Mouse (Mus musculus) layer of hippocampus, adult 2 months (tissue): ENCODE results near the gene Adap1. TPM values are rescaled to one million over a fixed set of nuclear protein-coding genes. Genes with fewer than 3 reads are reported as not detected.
A peak's percentile ranks its signal among the peaks of the same experiment; 100 is the strongest.

Experiments
- DNase-seq, 2 experiments: peaks; one replicate each; pipeline ENCODE4 v3.0.0; 2022; ENCODE audit warnings: low spot score in 2 of 2
- H3K27ac ChIP-seq: fragments of 200-600 bp; 2 replicates; pipeline ENCODE4 v1.8.1; 2022
- H3K4me3 ChIP-seq: fragments of 200-600 bp; 2 replicates; pipeline ENCODE4 v1.8.1; 2022; ENCODE audit warnings: mild to moderate bottlenecking
- CTCF ChIP-seq: fragments of 200-600 bp; conservative IDR thresholded peaks from 2 replicates; pipeline ENCODE4 v1.8.1; 2022; ENCODE audit warnings: antibody characterized with exemption, mild to moderate bottlenecking, moderate library complexity
- total RNA-seq, 2 experiments: library from RNA; stranded (reverse); gene quantifications; 2 replicates each; pipeline ENCODE4 v1.2.3; 2021

Gene Adap1
- total RNA-seq, 2 experiments from 2014 or later = 162 to 171 TPM

- Histone ChIP-seq H3K27ac (0 out of 2 replicates have a peak overlapping the region, but pooled peaks have one; percentile 14), H3K4me3 (no peak overlapping the region)
- no peak for TF ChIP-seq CTCF
- no peak for DNase-seq
These were observed 68.2 kb downstream of the Adap1 start for GRCm38 (mm10) chr5:139257265-139257664.

- no peak for TF ChIP-seq CTCF
- Histone ChIP-seq H3K27ac (no peak overlapping the region), H3K4me3 (no peak overlapping the region)
- DNase-seq = no peak
These were observed 69.1 kb downstream of the Adap1 start for GRCm38 (mm10) chr5:139256211-139256765.

- H3K27ac ChIP-seq = no peak overlapping the region
- TF ChIP-seq CTCF = no peak
- no peak for DNase-seq
- no peak overlapping the region for H3K4me3 ChIP-seq
These were observed 69.6 kb downstream of the Adap1 start for GRCm38 (mm10) chr5:139255777-139256176.

- TF ChIP-seq CTCF = no peak
- Histone ChIP-seq H3K27ac (no peak overlapping the region), H3K4me3 (no peak overlapping the region)
- DNase-seq = no peak
These were observed 70.5 kb downstream of the Adap1 start for GRCm38 (mm10) chr5:139254938-139255337.

GRCm38 (mm10) chr5:139253301-139253741, 72.1 kb downstream of the Adap1 start:
- no peak for TF ChIP-seq CTCF
- peak in 1 of 2 experiments; percentile 29 for DNase-seq
- peak overlapping the region; percentile 68 for H3K4me3 ChIP-seq

GRCm38 (mm10) chr5:139252910-139253245, 72.5 kb downstream of the Adap1 start:
- DNase-seq = no peak

More at GRCm38 (mm10) chr5:139253301-139253741, 72.1 kb downstream of the Adap1 start:
- peak overlapping the region; percentile 99 for H3K27ac ChIP-seq

GRCm38 (mm10) chr5:139252081-139252909, 73.1 kb downstream of the Adap1 start, which contains the start of gene Get4:
Gene Get4 (plus strand): TSS chr5:139252324.
- Histone ChIP-seq H3K27ac (peak within 1 kb of the TSS; percentile 99), H3K4me3 (peak within 1 kb of the TSS; percentile 68)
- DNase-seq = peak; percentile 98
- no peak for TF ChIP-seq CTCF

More at GRCm38 (mm10) chr5:139252910-139253245, 72.5 kb downstream of the Adap1 start:
- Histone ChIP-seq H3K4me3 (peak overlapping the region; percentile 68), H3K27ac (peak overlapping the region; percentile 99)
- TF ChIP-seq CTCF = no peak

GRCm38 (mm10) chr5:139251736-139252080, 73.7 kb downstream of the Adap1 start:
- H3K27ac ChIP-seq = peak overlapping the region; percentile 99
- peak overlapping the region; percentile 68 for H3K4me3 ChIP-seq
- TF ChIP-seq CTCF = peak; percentile 28
- DNase-seq = no peak

GRCm38 (mm10) chr5:139251279-139251678, 74.1 kb downstream of the Adap1 start:
- no peak for TF ChIP-seq CTCF
- no peak for DNase-seq
- Histone ChIP-seq H3K27ac (peak overlapping the region; percentile 99; the same call in 1 of the 2 replicates), H3K4me3 (no peak overlapping the region)

GRCm38 (mm10) chr5:139248846-139249245, 76.6 kb downstream of the Adap1 start:
- Histone ChIP-seq H3K27ac (no peak overlapping the region), H3K4me3 (no peak overlapping the region)
- no peak for TF ChIP-seq CTCF
- DNase-seq = no peak

- no peak for TF ChIP-seq CTCF
- Histone ChIP-seq H3K27ac (no peak overlapping the region), H3K4me3 (no peak overlapping the region)
- no peak for DNase-seq
These were observed 77.7 kb downstream of the Adap1 start for GRCm38 (mm10) chr5:139247767-139248166.

GRCm38 (mm10) chr5:139243384-139243783, 82.0 kb downstream of the Adap1 start:
- TF ChIP-seq CTCF = no peak
- no peak overlapping the region for H3K4me3 ChIP-seq
- no peak overlapping the region for H3K27ac ChIP-seq
- DNase-seq = no peak

- no peak for TF ChIP-seq CTCF
- DNase-seq = peak in 1 of 2 experiments; percentile 26
- Histone ChIP-seq H3K4me3 (no peak overlapping the region), H3K27ac (peak overlapping the region; percentile 28; the same call in 1 of the 2 replicates)
These were observed 84.2 kb downstream of the Adap1 start for GRCm38 (mm10) chr5:139241022-139241761.
